Mouse (Mus musculus) stomach, embryonic 15.5 days (tissue): ENCODE measurements around the gene Odf2. TPM values are rescaled to one million over a fixed set of nuclear protein-coding genes. Genes with fewer than 3 reads are reported as not detected.
A peak's percentile ranks its signal among the peaks of the same experiment; 100 is the strongest.

ENCODE experiments used
- ATAC-seq: fragments of 200-750 bp; cut with Nextera tagmentation; 2 replicates; pipeline ENCODE4 v1.8.0; 2017; ENCODE audit warnings: low read depth, moderate number of reproducible peaks, moderate TSS enrichment; ENCODE audit not compliant: insufficient read depth, low FRiP score
- H3K27ac ChIP-seq: fragments of 300-500 bp; sonication (generic); 2 replicates; pipeline ENCODE4 v1.5.1; 2015; ENCODE audit warnings: mild to moderate bottlenecking, inconsistent platforms
- H3K27me3 ChIP-seq: fragments of 300-500 bp; sonication (generic); replicated peaks from 2 replicates; pipeline ENCODE4 v1.6.1; 2015; ENCODE audit warnings: inconsistent platforms
- H3K36me3 ChIP-seq: fragments of 300-500 bp; sonication (generic); 2 replicates; pipeline ENCODE4 v1.6.1; 2015; ENCODE audit warnings: inconsistent platforms
- H3K4me1 ChIP-seq: fragments of 300-500 bp; sonication (generic); 2 replicates; pipeline ENCODE4 v1.6.1; 2015; ENCODE audit warnings: inconsistent platforms
- H3K4me2 ChIP-seq: fragments of 300-500 bp; sonication (generic); 2 replicates; pipeline ENCODE4 v1.6.1; 2015; ENCODE audit warnings: mild to moderate bottlenecking, inconsistent platforms
- H3K4me3 ChIP-seq: fragments of 300-500 bp; sonication (generic); replicated peaks from 2 replicates; pipeline ENCODE4 v1.5.1; 2015; ENCODE audit warnings: inconsistent platforms
- H3K9ac ChIP-seq: fragments of 300-500 bp; sonication (generic); 2 replicates; pipeline ENCODE4 v1.6.1; 2015; ENCODE audit warnings: inconsistent platforms
- H3K9me3 ChIP-seq: fragments of 300-500 bp; sonication (generic); 2 replicates; pipeline ENCODE4 v1.6.1; 2016; ENCODE audit warnings: inconsistent platforms
- WGBS: fragments of 180-500 bp; shearing (Covaris S2); methylation state at CpG from one replicate; pipeline ENCODE4 v1.1.7; 2015; 5-methylcytosine and 5-hydroxymethylcytosine counted together
- polyA plus RNA-seq: library from polyadenylated mRNA; unstranded; fragments of >200 nt; fragmentation: Nextera tagmentation; extraction: Ambion mirVana; gene quantifications from 2 replicates; pipeline ENCODE4 v1.2.1, GENCODE M21; 2015

Odf2 gene
- polyA plus RNA-seq, 1 experiment from 2014 or later, result 53.6 TPM

DNA sequence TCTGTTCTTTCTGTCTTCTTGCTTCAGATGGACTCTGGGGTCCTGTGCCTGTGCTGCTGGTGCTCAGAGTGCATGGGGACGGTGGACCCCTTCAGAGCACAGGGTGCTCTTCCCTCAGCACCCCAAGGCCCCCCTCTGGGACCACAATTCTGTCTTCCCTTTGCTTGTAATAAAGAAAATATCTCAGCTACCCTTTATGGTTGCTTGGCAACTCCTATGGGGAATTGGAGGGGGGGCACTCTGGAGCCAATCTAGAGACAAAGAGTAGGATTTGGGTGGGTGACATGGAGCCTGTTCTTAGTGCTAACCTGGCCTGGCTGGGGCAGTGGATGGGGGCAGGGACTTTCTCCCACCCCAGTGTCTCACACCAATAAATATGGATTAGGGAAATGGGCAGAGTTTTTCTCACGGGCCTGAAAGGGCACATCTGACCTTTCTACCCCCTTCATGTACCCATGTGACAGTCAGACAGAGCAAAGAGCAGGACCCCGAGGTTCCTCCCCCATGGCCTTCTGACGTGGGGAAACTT, 36.0 kb upstream of the Odf2 start:
- H3K9ac ChIP-seq, result no peak overlapping the region

DNA sequence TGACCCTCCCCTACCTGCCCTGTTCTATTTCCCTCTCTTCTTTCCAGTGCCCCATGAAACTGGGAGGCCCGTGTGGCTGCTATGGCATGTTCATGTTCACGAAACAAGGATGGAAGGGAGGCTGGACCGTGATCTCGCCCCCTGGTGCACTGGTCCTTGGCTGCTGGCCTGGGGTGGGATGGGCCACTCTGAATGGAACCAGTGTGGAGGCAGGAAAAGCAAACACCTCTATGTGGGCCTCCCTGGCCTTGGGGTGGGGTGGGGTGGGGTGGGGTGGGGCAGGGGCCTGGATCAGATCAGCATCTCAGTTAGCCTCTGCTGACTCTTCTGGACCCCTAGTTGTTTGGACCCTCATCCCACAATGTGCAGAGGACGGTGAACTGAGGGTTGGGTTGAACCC, 35.3 kb upstream of the Odf2 start:
- no peak overlapping the region for H3K9ac ChIP-seq
- ATAC-seq, result no peak
- no peak overlapping the region for H3K27ac ChIP-seq
- WGBS, result 67% methylated on average over 5 of the region's 5 CpGs
- no peak overlapping the region for H3K4me3 ChIP-seq
- H3K4me1 ChIP-seq, result no peaks in the 10 kb centered on the region
- no peak overlapping the region for H3K4me2 ChIP-seq
- H3K27me3 ChIP-seq, result no peaks in the 10 kb centered on the region
- no peaks in the 10 kb centered on the region for H3K9me3 ChIP-seq
- H3K36me3 ChIP-seq, result no peaks in the 10 kb centered on the region

More for the DNA sequence above, 36.0 kb upstream of the Odf2 start:
- ATAC-seq, result no peak
- Histone ChIP-seq H3K4me3 (no peak overlapping the region), H3K4me1 (no peaks in the 10 kb centered on the region), H3K36me3 (no peaks in the 10 kb centered on the region), H3K4me2 (no peak overlapping the region), H3K9me3 (no peaks in the 10 kb centered on the region), H3K27me3 (no peaks in the 10 kb centered on the region), H3K27ac (no peak overlapping the region)
- WGBS, result 52% methylated on average over 4 of the region's 4 CpGs

GRCm38 (mm10) chr2:29855585-29856210, 33.3 kb upstream of the Odf2 start:
- H3K4me1 ChIP-seq, result no peaks in the 10 kb centered on the region
- 69% methylated on average over 10 of the region's 10 CpGs for WGBS
- ATAC-seq, result no peak
- H3K9ac ChIP-seq, result no peak overlapping the region
- no peak overlapping the region for H3K4me2 ChIP-seq
- H3K36me3 ChIP-seq, result no peaks in the 10 kb centered on the region
- H3K27ac ChIP-seq, result no peak overlapping the region
- H3K4me3 ChIP-seq, result no peak overlapping the region
- no peaks in the 10 kb centered on the region for H3K9me3 ChIP-seq
- H3K27me3 ChIP-seq, result no peaks in the 10 kb centered on the region

GRCm38 (mm10) chr2:29856451-29857260, 32.4 kb upstream of the Odf2 start:
- H3K4me2 ChIP-seq, result no peak overlapping the region
- H3K27me3 ChIP-seq, result no peaks in the 10 kb centered on the region
- no peak overlapping the region for H3K9ac ChIP-seq
- no peaks in the 10 kb centered on the region for H3K36me3 ChIP-seq
- no peak overlapping the region for H3K4me3 ChIP-seq
- no peaks in the 10 kb centered on the region for H3K4me1 ChIP-seq
- WGBS, result 16% methylated on average over 19 of the region's 19 CpGs
- ATAC-seq, result no peak
- H3K9me3 ChIP-seq, result no peaks in the 10 kb centered on the region
- no peak overlapping the region for H3K27ac ChIP-seq

DNA sequence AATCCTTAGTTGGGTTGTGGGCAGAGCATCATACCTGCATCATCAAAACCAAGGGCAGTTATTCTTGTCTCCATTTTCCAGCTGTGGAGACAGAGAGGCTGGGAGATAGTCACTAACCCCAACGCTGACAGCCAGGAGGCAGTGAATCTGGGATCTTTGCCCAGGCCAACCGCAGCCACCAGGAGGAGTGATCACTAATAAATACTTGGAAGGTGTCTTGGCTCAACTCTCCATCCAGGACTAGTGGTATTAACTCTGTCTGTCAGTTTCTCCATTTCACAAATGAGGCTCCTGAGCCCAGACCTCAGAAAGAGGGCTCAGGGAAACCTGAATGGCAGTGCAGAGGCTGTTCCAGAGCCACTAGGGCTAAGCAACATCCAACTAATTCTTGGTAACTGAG, 31.7 kb upstream of the Odf2 start:
- ATAC-seq, result no peak
- H3K27ac ChIP-seq, result no peak overlapping the region
- H3K4me2 ChIP-seq, result no peak overlapping the region
- WGBS, result 46% methylated on average over 2 of the region's 2 CpGs
- H3K27me3 ChIP-seq, result no peaks in the 10 kb centered on the region
- H3K9ac ChIP-seq, result no peak overlapping the region
- H3K36me3 ChIP-seq, result no peaks in the 10 kb centered on the region
- no peaks in the 10 kb centered on the region for H3K4me1 ChIP-seq
- H3K9me3 ChIP-seq, result no peaks in the 10 kb centered on the region
- no peak overlapping the region for H3K4me3 ChIP-seq

DNA sequence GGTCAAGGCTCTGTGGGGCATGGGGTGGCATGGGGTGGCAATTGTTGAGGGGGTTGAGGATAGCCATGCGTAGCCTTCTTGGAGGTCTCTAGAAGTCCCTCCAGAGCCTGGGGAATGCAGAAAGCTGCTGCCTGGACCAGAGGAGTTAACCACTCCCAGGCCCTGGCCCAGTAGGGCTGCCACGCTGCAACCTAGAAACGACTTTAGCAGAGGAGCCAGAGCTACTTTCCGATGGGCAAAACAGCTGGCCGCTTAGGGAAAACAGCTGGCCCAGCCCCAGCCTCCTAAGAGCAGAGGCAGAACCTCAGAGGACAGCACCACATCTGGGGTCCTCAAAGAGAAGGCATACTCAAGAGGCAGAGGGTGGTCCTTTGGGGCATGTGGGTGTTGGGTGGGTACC, 31.1 kb upstream of the Odf2 start:
- Histone ChIP-seq H3K27me3 (no peaks in the 10 kb centered on the region), H3K9ac (no peak overlapping the region), H3K36me3 (no peaks in the 10 kb centered on the region), H3K27ac (no peak overlapping the region), H3K4me1 (no peaks in the 10 kb centered on the region), H3K9me3 (no peaks in the 10 kb centered on the region), H3K4me3 (no peak overlapping the region), H3K4me2 (no peak overlapping the region)
- ATAC-seq, result no peak
- 69% methylated on average over 5 of the region's 5 CpGs for WGBS

- Histone ChIP-seq H3K36me3 (no peaks in the 10 kb centered on the region), H3K27me3 (no peaks in the 10 kb centered on the region), H3K4me1 (no peaks in the 10 kb centered on the region), H3K4me3 (no peak overlapping the region), H3K9me3 (no peaks in the 10 kb centered on the region), H3K27ac (no peak overlapping the region), H3K4me2 (no peak overlapping the region), H3K9ac (no peak overlapping the region)
- no peak for ATAC-seq
- 11% methylated on average over 5 of the region's 5 CpGs for WGBS
Measured at GRCm38 (mm10) chr2:29858748-29859473, 30.1 kb upstream of the Odf2 start.

DNA sequence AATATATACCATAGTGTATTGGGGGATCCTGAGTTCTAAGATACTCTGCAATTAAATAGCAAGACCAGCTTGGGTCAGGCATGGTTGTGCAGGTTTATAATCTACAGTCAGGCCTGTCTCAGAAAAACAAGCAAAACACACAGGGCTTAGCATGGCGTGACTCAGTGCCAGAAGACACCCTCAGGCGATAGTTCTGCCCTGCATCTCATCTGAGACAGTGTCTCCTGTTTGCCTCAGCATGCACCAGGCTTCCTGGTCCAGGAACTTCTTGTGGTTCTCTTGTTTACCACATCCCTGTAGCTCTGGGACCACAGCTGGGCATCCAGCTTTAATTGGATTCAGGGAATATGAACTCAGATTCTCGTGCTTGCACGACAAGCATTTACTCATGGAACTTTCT, 23.9 kb upstream of the Odf2 start:
- 72% methylated on average over 4 of the region's 4 CpGs for WGBS
- H3K4me3 ChIP-seq, result no peak overlapping the region
- no peaks in the 10 kb centered on the region for H3K36me3 ChIP-seq
- H3K9me3 ChIP-seq, result no peaks in the 10 kb centered on the region
- H3K27ac ChIP-seq, result no peak overlapping the region
- H3K4me1 ChIP-seq, result peaks cover 7% of the 10 kb centered on the region; the same call in 1 of the 2 replicates
- no peaks in the 10 kb centered on the region for H3K27me3 ChIP-seq
- no peak overlapping the region for H3K4me2 ChIP-seq
- no peak overlapping the region for H3K9ac ChIP-seq
- no peak for ATAC-seq

- no peaks in the 10 kb centered on the region for H3K36me3 ChIP-seq
- peak; percentile 85 for ATAC-seq
- H3K27me3 ChIP-seq, result no peaks in the 10 kb centered on the region
- H3K27ac ChIP-seq, result peak within 1 kb of the TSS; percentile 81
- peak within 1 kb of the TSS; percentile 64 for H3K4me3 ChIP-seq
- H3K4me1 ChIP-seq, result peaks cover 7% of the 10 kb centered on the region; the same call in 1 of the 2 replicates
- peak within 1 kb of the TSS; percentile 98 for H3K4me2 ChIP-seq
- 0% methylated on average over 42 of the region's 44 CpGs for WGBS
- no peaks in the 10 kb centered on the region for H3K9me3 ChIP-seq
- H3K9ac ChIP-seq, result peak within 1 kb of the TSS; percentile 57
Measured at GRCm38 (mm10) chr2:29868949-29869645, 19.9 kb upstream of the Odf2 start, which contains the start of gene Cercam. Gene Cercam (plus strand): TSS chr2:29869164.

- H3K27ac ChIP-seq, result peak overlapping the region; percentile 81
- no peaks in the 10 kb centered on the region for H3K9me3 ChIP-seq
- H3K4me2 ChIP-seq, result peak overlapping the region; percentile 98
- peaks cover 7% of the 10 kb centered on the region; the same call in 1 of the 2 replicates for H3K4me1 ChIP-seq
- 4% methylated on average over 17 of the region's 17 CpGs for WGBS
- H3K36me3 ChIP-seq, result no peaks in the 10 kb centered on the region
- ATAC-seq, result peak; percentile 83
- peak overlapping the region; percentile 57 for H3K9ac ChIP-seq
- H3K27me3 ChIP-seq, result no peaks in the 10 kb centered on the region
- peak overlapping the region; percentile 64 for H3K4me3 ChIP-seq
Measured at GRCm38 (mm10) chr2:29869646-29870451, 19.2 kb upstream of the Odf2 start.
